Mouse (Mus musculus) liver, postnatal 0 days (tissue): ENCODE measurements around the gene Crtc1. TPM values are rescaled to one million over a fixed set of nuclear protein-coding genes. Genes with fewer than 3 reads are reported as not detected.

Experiments used
- ATAC-seq: fragments of 200-750 bp; cut with Nextera tagmentation; 2 replicates; pipeline ENCODE4 v1.8.0; 2017; ENCODE audit warnings: mild to moderate bottlenecking, moderate library complexity
- DNase-seq: peaks from one replicate; pipeline ENCODE4 v3.0.0-alpha.2; 2016
- H3K27ac ChIP-seq: fragments of 300-500 bp; sonication (generic); 2 replicates; pipeline ENCODE4 v1.5.1; 2014; ENCODE audit warnings: antibody characterized with exemption, moderate library complexity, mild to moderate bottlenecking, low read depth
- H3K27me3 ChIP-seq: fragments of 300-500 bp; sonication (generic); 2 replicates; pipeline ENCODE4 v1.6.1; 2014; ENCODE audit warnings: low read length, control low read depth, mixed read lengths; ENCODE audit not compliant: insufficient read depth
- H3K36me3 ChIP-seq: fragments of 300-500 bp; sonication (generic); replicated peaks from 2 replicates; pipeline ENCODE4 v1.6.1; 2014; ENCODE audit warnings: mild to moderate bottlenecking, control low read depth, low read length, moderate library complexity, mixed read lengths; ENCODE audit not compliant: insufficient read depth
- H3K4me1 ChIP-seq: fragments of 300-500 bp; sonication (generic); 2 replicates; pipeline ENCODE4 v1.6.1; 2014; ENCODE audit warnings: antibody characterized with exemption, mild to moderate bottlenecking, control low read depth; ENCODE audit not compliant: insufficient read depth
- H3K4me2 ChIP-seq: fragments of 300-500 bp; sonication (generic); 2 replicates; pipeline ENCODE4 v1.6.1; 2014; ENCODE audit warnings: low read depth, mild to moderate bottlenecking, low read length, moderate library complexity, mixed read lengths
- H3K4me3 ChIP-seq: fragments of 300-500 bp; sonication (generic); 2 replicates; pipeline ENCODE4 v1.5.1; 2014; ENCODE audit warnings: low read depth, low read length
- H3K9ac ChIP-seq: fragments of 300-500 bp; sonication (generic); replicated peaks from 2 replicates; pipeline ENCODE4 v1.6.1; 2014; ENCODE audit warnings: mild to moderate bottlenecking, moderate library complexity
- H3K9me3 ChIP-seq: fragments of 300-500 bp; sonication (generic); 2 replicates; pipeline ENCODE4 v1.6.1; 2016; ENCODE audit warnings: mild to moderate bottlenecking, control low read depth, low read length, mixed read lengths
- CTCF ChIP-seq: sonication (generic); IDR thresholded peaks from 2 replicates; pipeline ENCODE4 v1.5.1; 2016; ENCODE audit warnings: antibody characterized with exemption, low read depth
- EP300 ChIP-seq: IDR thresholded peaks from 2 replicates; pipeline ENCODE4 v1.6.1; 2016; ENCODE audit warnings: antibody characterized with exemption, low read depth, mild to moderate bottlenecking
- WGBS: fragments of 180-500 bp; shearing (Covaris S2); extraction: QIAGEN DNeasy Blood & Tissue Kit; methylation state at CpG from one replicate; pipeline ENCODE4 v1.1.7; 2014; ENCODE audit not compliant: insufficient replicate concordance; 5-methylcytosine and 5-hydroxymethylcytosine counted together
- polyA plus RNA-seq: library from polyadenylated mRNA; unstranded; fragments of >200 nt; fragmentation: Nextera tagmentation; extraction: Ambion mirVana; gene quantifications from 2 replicates; pipeline ENCODE4 v1.2.1, GENCODE M21; 2015

Crtc1 gene
- polyA plus RNA-seq, 1 experiment from 2014 or later = 2.6 TPM

DNA sequence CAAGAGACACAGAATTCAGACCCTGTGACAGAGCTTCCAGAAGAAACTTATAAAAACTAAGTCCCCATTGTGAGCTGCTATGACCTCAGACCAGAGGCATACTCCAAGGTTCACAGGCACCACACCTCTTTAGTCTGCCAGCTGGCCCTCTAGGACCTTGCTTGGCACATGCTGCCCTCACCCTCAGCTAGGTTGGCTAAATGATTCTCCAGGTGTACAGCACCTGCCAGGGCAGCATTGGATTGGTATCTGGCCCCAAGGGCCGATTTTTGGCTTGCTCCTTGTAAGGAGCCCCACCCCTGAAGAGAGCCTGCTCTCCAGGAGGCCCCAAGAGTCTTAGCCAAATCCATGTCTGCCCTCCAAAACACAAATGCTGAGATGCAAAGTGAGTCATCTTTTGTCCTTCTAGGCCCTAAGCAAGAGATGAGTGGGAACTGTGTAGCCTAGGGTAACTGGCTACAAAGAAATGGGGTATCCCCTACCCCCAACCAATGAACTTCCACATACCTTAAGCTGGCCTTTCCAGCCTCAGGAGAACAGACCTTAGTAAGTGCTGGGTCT, 91.4 kb downstream of the Crtc1 start:
- WGBS = 61% methylated on average over 1 of the region's 1 CpGs
- peaks cover 45% of the 10 kb centered on the region for H3K36me3 ChIP-seq
- H3K4me2 ChIP-seq = no peak overlapping the region
- no peak for TF ChIP-seq EP300
- no peak for TF ChIP-seq CTCF
- DNase-seq (no peak), ATAC-seq (no peak)
- no peak overlapping the region for H3K9ac ChIP-seq
- H3K27me3 ChIP-seq = no peaks in the 10 kb centered on the region
- H3K27ac ChIP-seq = no peak overlapping the region
- H3K9me3 ChIP-seq = no peaks in the 10 kb centered on the region
- H3K4me1 ChIP-seq = peaks cover 56% of the 10 kb centered on the region
- no peak overlapping the region for H3K4me3 ChIP-seq

- WGBS = 86% methylated on average over 4 of the region's 4 CpGs
- H3K36me3 ChIP-seq = peaks cover 50% of the 10 kb centered on the region
- DNase-seq (no peak), ATAC-seq (no peak)
- peaks cover 56% of the 10 kb centered on the region for H3K4me1 ChIP-seq
- no peaks in the 10 kb centered on the region for H3K9me3 ChIP-seq
- TF ChIP-seq EP300 (no peak), CTCF (no peak)
- H3K27me3 ChIP-seq = no peaks in the 10 kb centered on the region
- H3K4me3 ChIP-seq = no peak overlapping the region
- no peak overlapping the region for H3K27ac ChIP-seq
- H3K9ac ChIP-seq = no peak overlapping the region
- no peak overlapping the region for H3K4me2 ChIP-seq
Observed at GRCm38 (mm10) chr8:70347443-70347842, 91.9 kb downstream of the Crtc1 start.

DNA sequence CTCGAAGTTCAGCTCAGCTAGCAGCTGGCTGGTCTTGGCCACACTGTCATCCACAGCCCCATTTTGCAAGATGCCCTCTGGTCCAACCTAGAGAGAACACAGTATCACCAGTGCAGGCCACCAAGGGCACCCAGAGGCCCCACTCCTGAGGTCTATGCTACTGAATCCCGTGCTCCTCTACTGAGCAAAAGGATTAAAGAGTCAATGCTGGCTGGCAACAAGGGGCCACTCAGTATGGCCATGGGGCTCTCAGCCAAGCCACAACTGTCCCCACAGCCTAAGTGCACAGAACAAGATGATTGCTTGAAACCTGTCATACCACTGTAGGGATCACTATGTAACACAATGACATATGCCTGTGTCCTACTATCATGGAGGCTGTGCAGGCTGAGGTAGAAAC, 95.1 kb downstream of the Crtc1 start:
- 74% methylated on average over 2 of the region's 2 CpGs for WGBS
- Histone ChIP-seq H3K9ac (no peak overlapping the region), H3K27ac (0 out of 2 replicates have a peak overlapping the region, but pooled peaks have one; percentile 6), H3K4me2 (no peak overlapping the region), H3K4me1 (peaks cover 33% of the 10 kb centered on the region), H3K36me3 (peaks cover 77% of the 10 kb centered on the region), H3K4me3 (no peak overlapping the region), H3K27me3 (no peaks in the 10 kb centered on the region), H3K9me3 (no peaks in the 10 kb centered on the region)
- TF ChIP-seq CTCF (no peak), EP300 (no peak)
- DNase-seq = no peak
- ATAC-seq = peak; percentile 29

DNA sequence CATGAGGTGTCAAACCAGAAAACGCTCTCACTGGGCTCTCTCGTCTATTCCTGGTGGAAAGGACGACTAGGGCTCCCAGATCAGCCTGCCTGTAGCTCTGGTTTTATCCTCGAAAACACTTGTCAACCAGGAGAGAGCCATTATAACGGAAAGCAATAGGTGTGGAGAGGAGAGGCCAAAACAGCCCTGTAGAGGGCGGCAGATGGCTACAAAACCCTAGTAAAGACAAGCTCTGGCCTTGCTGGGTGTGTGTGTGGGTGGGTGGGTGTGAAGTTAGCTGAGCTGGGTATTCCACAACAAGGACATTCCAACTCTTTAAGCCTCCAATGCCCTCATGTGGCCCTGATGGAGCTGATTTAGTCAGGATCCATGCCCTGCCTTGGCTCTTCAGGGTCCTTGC, 95.7 kb downstream of the Crtc1 start:
- H3K27me3 ChIP-seq = no peaks in the 10 kb centered on the region
- H3K36me3 ChIP-seq = peaks cover 77% of the 10 kb centered on the region
- 0 out of 2 replicates have a peak overlapping the region, but pooled peaks have one; percentile 6 for H3K27ac ChIP-seq
- no peak overlapping the region for H3K9ac ChIP-seq
- no peak overlapping the region for H3K4me2 ChIP-seq
- H3K4me3 ChIP-seq = no peak overlapping the region
- H3K4me1 ChIP-seq = peaks cover 27% of the 10 kb centered on the region
- TF ChIP-seq CTCF = peak; percentile 69
- no peak for TF ChIP-seq EP300
- ATAC-seq (peak; percentile 43; the same call in 1 of the 2 replicates), DNase-seq (peak; percentile 63)
- 69% methylated on average over 6 of the region's 6 CpGs for WGBS
- no peaks in the 10 kb centered on the region for H3K9me3 ChIP-seq

- H3K9ac ChIP-seq = no peak overlapping the region
- H3K9me3 ChIP-seq = no peaks in the 10 kb centered on the region
- H3K27ac ChIP-seq = no peak overlapping the region
- no peak overlapping the region for H3K4me3 ChIP-seq
- TF ChIP-seq CTCF (no peak), EP300 (no peak)
- WGBS = 92% methylated on average over 7 of the region's 7 CpGs
- peaks cover 21% of the 10 kb centered on the region for H3K4me1 ChIP-seq
- H3K27me3 ChIP-seq = no peaks in the 10 kb centered on the region
- DNase-seq (no peak), ATAC-seq (no peak)
- H3K36me3 ChIP-seq = peaks cover 77% of the 10 kb centered on the region
- H3K4me2 ChIP-seq = no peak overlapping the region
Observed at GRCm38 (mm10) chr8:70343076-70343475, 96.3 kb downstream of the Crtc1 start.

GRCm38 (mm10) chr8:70342007-70342406, 97.4 kb downstream of the Crtc1 start:
- DNase-seq = no peak
- no peaks in the 10 kb centered on the region for H3K9me3 ChIP-seq
- no peaks in the 10 kb centered on the region for H3K27me3 ChIP-seq
- peaks cover 13% of the 10 kb centered on the region for H3K4me1 ChIP-seq
- peaks cover 79% of the 10 kb centered on the region for H3K36me3 ChIP-seq
- no peak for ATAC-seq
- H3K27ac ChIP-seq = no peak overlapping the region
- 83% methylated on average over 14 of the region's 14 CpGs for WGBS
- no peak overlapping the region for H3K9ac ChIP-seq
- no peak overlapping the region for H3K4me3 ChIP-seq
- no peak for TF ChIP-seq EP300
- no peak for TF ChIP-seq CTCF
- H3K4me2 ChIP-seq = no peak overlapping the region

- Histone ChIP-seq H3K36me3 (peaks cover 86% of the 10 kb centered on the region), H3K4me2 (no peak overlapping the region), H3K9ac (no peak overlapping the region), H3K4me1 (peaks cover 9% of the 10 kb centered on the region), H3K4me3 (no peak overlapping the region), H3K27me3 (no peaks in the 10 kb centered on the region), H3K9me3 (no peaks in the 10 kb centered on the region), H3K27ac (no peak overlapping the region)
- DNase-seq = no peak
- no peak for ATAC-seq
- 89% methylated on average over 7 of the region's 7 CpGs for WGBS
- TF ChIP-seq EP300 (no peak), CTCF (no peak)
Observed at GRCm38 (mm10) chr8:70340659-70341058, 98.7 kb downstream of the Crtc1 start.
